Mouse (Mus musculus) E14TG2a.4 (cell line): ENCODE data around the gene Wwc1.

Experiments used
- CTCF ChIP-seq: conservative IDR thresholded peaks from 2 replicates; pipeline ENCODE4 v1.5.1; 2014; ENCODE audit warnings: low read length
- NANOG ChIP-seq: IDR thresholded peaks from 2 replicates; pipeline ENCODE4 v1.6.1; 2014; ENCODE audit warnings: borderline replicate concordance, low read length, mixed read lengths
- POU5F1 ChIP-seq: IDR thresholded peaks from 2 replicates; pipeline ENCODE4 v1.6.1; 2014; ENCODE audit warnings: low read length, borderline replicate concordance

GRCm38 (mm10) chr11:35930511-35931060 is 49.7 kb downstream of the Wwc1 start:
- no peak for TF ChIP-seq POU5F1
- TF ChIP-seq CTCF = no peak
- TF ChIP-seq NANOG = no peak
